Mouse (Mus musculus): ENCODE data around the gene Cdx2.

Cdx2 gene

GRCm38 (mm10) chr5:147306638-147307397 lies at the start of gene Cdx2:
Cdx2 (minus strand) TSS chr5:147307270.
- peak in 1 of 2 experiments; percentile 21 for DNase-seq

GRCm38 (mm10) chr5:147356260-147357055 lies 49.4 kb upstream of the Cdx2 start:
- no peak for DNase-seq

GRCm38 (mm10) chr5:147355788-147356187 lies 48.7 kb upstream of the Cdx2 start:
- no peak for DNase-seq

- no peak for DNase-seq
Measured at GRCm38 (mm10) chr5:147354985-147355384, 47.9 kb upstream of the Cdx2 start.

- no peak for DNase-seq
Measured at GRCm38 (mm10) chr5:147354161-147354780, 47.2 kb upstream of the Cdx2 start.

GRCm38 (mm10) chr5:147351931-147352330 lies 44.9 kb upstream of the Cdx2 start:
- no peak for DNase-seq

GRCm38 (mm10) chr5:147345981-147346380 lies 38.9 kb upstream of the Cdx2 start:
- no peak for DNase-seq

GRCm38 (mm10) chr5:147343904-147344303 lies 36.8 kb upstream of the Cdx2 start:
- DNase-seq, result no peak

- DNase-seq, result no peak
Measured at GRCm38 (mm10) chr5:147342901-147343300, 35.8 kb upstream of the Cdx2 start.

GRCm38 (mm10) chr5:147340741-147341414 lies 33.8 kb upstream of the Cdx2 start:
- no peak for DNase-seq

- no peak for DNase-seq
Measured at GRCm38 (mm10) chr5:147339560-147339959, 32.5 kb upstream of the Cdx2 start.

- DNase-seq, result no peak
Measured at GRCm38 (mm10) chr5:147338967-147339366, 31.9 kb upstream of the Cdx2 start.

- no peak for DNase-seq
Measured at GRCm38 (mm10) chr5:147332711-147333110, 25.6 kb upstream of the Cdx2 start.

GRCm38 (mm10) chr5:147331547-147331946 lies 24.5 kb upstream of the Cdx2 start:
- peak in 1 of 2 experiments; percentile 57 for DNase-seq

- DNase-seq, result no peak
Measured at GRCm38 (mm10) chr5:147329946-147330345, 22.9 kb upstream of the Cdx2 start.

GRCm38 (mm10) chr5:147327636-147328035 lies 20.6 kb upstream of the Cdx2 start:
- DNase-seq, result no peak

- DNase-seq, result no peak
Measured at GRCm38 (mm10) chr5:147325931-147326330, 18.9 kb upstream of the Cdx2 start.

- DNase-seq, result peak in 1 of 2 experiments; percentile 78
Measured at GRCm38 (mm10) chr5:147323237-147323917, 16.3 kb upstream of the Cdx2 start.

GRCm38 (mm10) chr5:147322183-147322582 lies 15.1 kb upstream of the Cdx2 start, which contains the start of gene Urad:
Urad (minus strand) TSS chr5:147322440.
- DNase-seq, result no peak

- no peak for DNase-seq
Measured at GRCm38 (mm10) chr5:147319653-147320052, 12.6 kb upstream of the Cdx2 start.

GRCm38 (mm10) chr5:147317991-147318390 lies 10.9 kb upstream of the Cdx2 start:
- DNase-seq, result no peak

- no peak for DNase-seq
Measured at GRCm38 (mm10) chr5:147317321-147317720, 10.3 kb upstream of the Cdx2 start.

Data from lung, postnatal 4 days (tissue).